ENCODE assay signal across 20 mouse cellular contexts in the genomic region with DNA sequence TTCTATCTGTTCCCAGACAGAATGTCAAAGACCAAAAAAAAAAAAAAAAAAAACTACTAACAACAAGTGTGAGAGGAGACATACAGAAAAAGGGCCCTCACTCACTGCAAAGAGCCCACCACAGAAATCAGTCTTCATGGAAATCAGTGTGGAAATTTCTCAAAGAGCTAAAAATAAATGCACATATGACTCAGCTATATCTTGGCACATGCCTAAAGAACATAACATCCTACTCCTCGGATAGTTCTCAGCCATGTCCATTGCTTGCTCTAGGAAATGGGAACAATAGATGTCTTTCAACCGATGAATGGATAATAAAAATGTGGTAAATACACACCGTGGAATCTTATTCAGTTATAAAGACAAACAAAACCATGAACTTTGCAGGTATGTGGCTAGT.
"Had no signal": no experiment of that assay in that cellular context is flagged by ENCODE, and none has a peak within 500 bp of the region (broad histone marks: within the 10 kb centered on the region; RNA-seq: fewer than 3 reads in every experiment).

No protein-coding gene starts in this region.

- H3K27ac ChIP-seq: lung, embryonic 15.5 days; macrophage; midbrain, embryonic 13.5 days; midbrain, embryonic 15.5 days; neural tube, embryonic 13.5 days; neural tube, embryonic 15.5 days had no signal

- H3K4me2 ChIP-seq: lung, embryonic 15.5 days; midbrain, embryonic 11.5 days; midbrain, embryonic 13.5 days; midbrain, embryonic 15.5 days; neural tube, embryonic 13.5 days; neural tube, embryonic 15.5 days had no signal

- ATAC-seq: liver, postnatal 0 days; midbrain, embryonic 13.5 days; midbrain, embryonic 15.5 days had no signal

- DNase-seq: liver, postnatal 0 days; lung, adult 2 months; lung, postnatal 10 days; lung, postnatal 36 days; retina, postnatal 1 day; right cerebral cortex, adult 18-20 months; right cerebral cortex, postnatal 25 days; right cerebral cortex, postnatal 4 days; spleen, adult 18-20 months; thymus, adult 18-20 months; thymus, postnatal 14 days; thymus, postnatal 36 days had no signal

- H3K4me1 ChIP-seq: megakaryocyte, embryonic 14.5 days; midbrain, embryonic 13.5 days; midbrain, embryonic 15.5 days; neural tube, embryonic 15.5 days had no signal

- H3K4me3 ChIP-seq: lung, embryonic 15.5 days; megakaryocyte, embryonic 14.5 days; midbrain, embryonic 13.5 days; midbrain, embryonic 15.5 days; neural tube, embryonic 13.5 days; neural tube, embryonic 15.5 days had no signal

- H3K9ac ChIP-seq: liver, postnatal 0 days; lung, embryonic 15.5 days; midbrain, embryonic 13.5 days; midbrain, embryonic 15.5 days; neural tube, embryonic 13.5 days; neural tube, embryonic 15.5 days had no signal

- H3K36me3 ChIP-seq: lung, embryonic 15.5 days; midbrain, embryonic 13.5 days; midbrain, embryonic 15.5 days; neural tube, embryonic 13.5 days; neural tube, embryonic 15.5 days had no signal

- H3K27me3 ChIP-seq: lung, embryonic 15.5 days; megakaryocyte, embryonic 14.5 days; midbrain, embryonic 13.5 days; midbrain, embryonic 15.5 days; neural tube, embryonic 13.5 days; neural tube, embryonic 15.5 days had no signal

- H3K9me3 ChIP-seq: lung, embryonic 15.5 days; midbrain, embryonic 13.5 days; midbrain, embryonic 15.5 days; neural tube, embryonic 13.5 days; neural tube, embryonic 15.5 days had no signal
